Mouse (Mus musculus): ENCODE results near the gene Kpna2.

DNA sequence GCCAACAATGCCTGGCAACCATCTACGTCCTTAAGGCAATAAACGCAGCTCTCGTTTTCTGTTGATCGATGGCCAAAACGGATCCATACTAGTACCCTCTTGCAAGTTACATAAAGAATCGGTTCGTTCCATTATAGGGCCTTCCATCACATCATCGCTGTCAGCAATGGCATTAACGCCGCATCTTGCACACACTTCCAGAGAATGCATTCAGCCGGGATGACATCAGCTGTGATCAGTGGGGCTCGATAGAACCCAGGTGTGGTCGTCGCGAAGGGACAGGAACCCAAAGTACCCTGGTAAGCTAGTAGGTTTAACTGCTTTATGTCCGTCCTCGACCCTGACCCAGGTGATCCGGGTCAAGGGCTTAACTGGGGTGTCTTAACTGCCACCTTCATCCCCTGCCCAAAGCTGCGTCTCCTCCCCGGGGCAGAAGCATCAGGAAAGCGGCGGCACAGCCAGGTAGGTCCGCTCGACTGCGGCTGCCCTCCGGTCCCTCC lies 640 bp downstream of the Kpna2 start:
- TF ChIP-seq POLR2A (IDR thresholded peaks at IDR 0.05; ENCODE audit: insufficient read depth, low read depth, low read length) (no peak), CTCF (IDR thresholded peaks at IDR 0.05; ENCODE audit: insufficient read depth, low read depth, low read length) (no peak)

All from olfactory bulb, adult 2 months (tissue).